Mouse (Mus musculus) gastrocnemius, adult 2 months (tissue): ENCODE measurements at regions not wholly inside any gene's neighbourhood (a gene's known extent, or its start where the extent isn't known, plus 50 kb on each side); places are given as distances from the start of the nearest gene placed in this dataset.

Experiments used
- DNase-seq: peaks from one replicate; pipeline ENCODE4 v3.0.0; 2022
- H3K27ac ChIP-seq: fragments of 200-600 bp; 2 replicates; pipeline ENCODE4 v1.8.1; 2022; ENCODE audit warnings: mild to moderate bottlenecking
- H3K4me3 ChIP-seq: fragments of 200-600 bp; 2 replicates; pipeline ENCODE4 v1.8.1; 2022; ENCODE audit warnings: mild to moderate bottlenecking, moderate library complexity
- CTCF ChIP-seq: fragments of 200-600 bp; IDR thresholded peaks from 2 replicates; pipeline ENCODE4 v1.8.1; 2022; ENCODE audit warnings: antibody characterized with exemption, mild to moderate bottlenecking, moderate library complexity
- intact Hi-C: fragments of 180-260 bp; cut with DNase I; formaldehyde crosslinking; loops from one replicate; pipeline ENCODE4 v1.15.1; 2025

DNA sequence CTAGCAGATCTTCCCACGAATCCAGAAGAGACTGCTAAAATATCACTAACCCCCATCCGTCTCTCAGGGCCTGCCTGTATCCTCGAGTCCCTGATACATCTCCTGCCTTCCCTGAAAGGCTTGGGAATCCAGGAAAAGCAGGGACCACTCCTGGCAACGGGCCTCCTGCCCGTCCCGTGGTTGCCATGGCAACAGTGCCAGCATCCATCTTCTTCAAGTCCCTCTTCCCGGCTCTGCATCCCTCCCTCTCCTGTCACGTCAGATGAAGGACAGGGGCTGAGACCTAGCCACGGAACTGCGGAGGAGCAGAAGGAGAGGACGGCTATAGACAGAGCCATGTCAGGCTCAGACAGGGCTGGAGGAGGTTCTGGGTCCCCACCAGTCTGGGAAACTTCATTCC is 222.4 kb downstream of the Cryba4 start:
- no peak for TF ChIP-seq CTCF
- intact Hi-C loops, result no loop called here

DNA sequence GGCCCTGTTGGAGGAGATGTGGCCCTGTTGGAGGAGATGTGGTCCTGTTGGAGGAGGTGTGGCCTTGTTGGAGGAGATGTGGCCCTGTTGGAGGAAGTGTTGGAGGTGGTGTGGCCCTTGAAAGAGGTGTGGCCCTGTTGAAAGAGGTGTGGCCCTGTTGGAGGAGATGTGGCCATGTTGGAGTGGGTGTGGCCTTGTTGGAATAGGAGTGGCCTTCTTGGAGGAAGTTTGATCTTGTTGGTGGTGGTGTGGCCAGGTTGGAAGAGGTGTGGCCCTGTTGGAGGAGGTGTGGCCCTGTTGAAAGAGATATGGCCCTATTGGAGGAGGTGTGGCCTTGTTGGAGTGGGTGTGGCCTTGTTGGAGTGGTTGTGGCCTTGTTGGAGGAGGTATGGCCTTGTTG is 220.3 kb downstream of the Cryba4 start:
- no peak overlapping the region for H3K27ac ChIP-seq
- DNase-seq, result no peak
- no peak for TF ChIP-seq CTCF
- no peak overlapping the region for H3K4me3 ChIP-seq
- intact Hi-C loops, result no loop called here

More for the DNA sequence above, 222.4 kb downstream of the Cryba4 start:
- DNase-seq, result no peak
- Histone ChIP-seq H3K4me3 (no peak overlapping the region), H3K27ac (no peak overlapping the region)

DNA sequence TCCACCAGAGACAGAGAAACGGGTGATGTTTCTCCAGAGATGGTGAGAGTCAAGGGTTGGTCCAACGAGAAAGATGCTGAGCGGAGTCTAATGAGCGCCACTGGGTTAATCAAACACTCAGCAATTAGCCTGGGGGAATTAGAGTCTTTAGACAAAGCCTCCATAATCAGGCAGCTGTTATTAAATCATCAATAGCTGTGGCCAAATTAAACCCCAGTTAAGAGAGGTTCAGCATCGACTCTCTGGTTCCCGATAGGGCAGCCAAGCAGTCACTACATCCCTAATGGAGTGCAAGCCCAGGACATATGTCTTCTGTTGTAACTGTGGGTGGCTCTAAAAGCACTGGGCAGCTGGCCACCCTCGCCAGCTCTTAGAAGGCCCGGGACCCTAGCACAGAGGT is 216.9 kb downstream of the Cryba4 start:
- Histone ChIP-seq H3K4me3 (no peak overlapping the region), H3K27ac (no peak overlapping the region)
- intact Hi-C loops, result no loop called here
- no peak for DNase-seq
- no peak for TF ChIP-seq CTCF

DNA sequence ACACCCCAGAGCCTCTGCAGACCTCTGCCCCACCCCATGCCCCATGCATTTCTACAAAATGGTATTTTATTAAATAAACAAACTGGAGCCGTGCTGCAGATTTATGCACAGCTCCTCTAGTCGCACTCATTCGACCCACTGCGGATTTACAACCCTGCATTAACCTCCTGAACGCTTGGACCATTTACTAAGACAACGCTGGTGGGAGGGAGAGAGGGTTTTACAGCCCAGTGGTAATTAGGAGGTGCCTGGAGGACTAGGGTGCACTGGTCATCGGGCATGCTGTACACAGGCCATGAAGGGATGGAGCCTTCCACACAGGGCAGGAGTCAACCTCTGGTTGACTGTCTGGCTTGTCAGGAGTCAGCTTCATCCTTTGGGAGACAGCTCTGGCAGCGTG is 215.2 kb downstream of the Cryba4 start:
- no peak overlapping the region for H3K4me3 ChIP-seq
- no peak for DNase-seq
- no peak overlapping the region for H3K27ac ChIP-seq
- no peak for TF ChIP-seq CTCF
- intact Hi-C loops, result no loop called here

DNA sequence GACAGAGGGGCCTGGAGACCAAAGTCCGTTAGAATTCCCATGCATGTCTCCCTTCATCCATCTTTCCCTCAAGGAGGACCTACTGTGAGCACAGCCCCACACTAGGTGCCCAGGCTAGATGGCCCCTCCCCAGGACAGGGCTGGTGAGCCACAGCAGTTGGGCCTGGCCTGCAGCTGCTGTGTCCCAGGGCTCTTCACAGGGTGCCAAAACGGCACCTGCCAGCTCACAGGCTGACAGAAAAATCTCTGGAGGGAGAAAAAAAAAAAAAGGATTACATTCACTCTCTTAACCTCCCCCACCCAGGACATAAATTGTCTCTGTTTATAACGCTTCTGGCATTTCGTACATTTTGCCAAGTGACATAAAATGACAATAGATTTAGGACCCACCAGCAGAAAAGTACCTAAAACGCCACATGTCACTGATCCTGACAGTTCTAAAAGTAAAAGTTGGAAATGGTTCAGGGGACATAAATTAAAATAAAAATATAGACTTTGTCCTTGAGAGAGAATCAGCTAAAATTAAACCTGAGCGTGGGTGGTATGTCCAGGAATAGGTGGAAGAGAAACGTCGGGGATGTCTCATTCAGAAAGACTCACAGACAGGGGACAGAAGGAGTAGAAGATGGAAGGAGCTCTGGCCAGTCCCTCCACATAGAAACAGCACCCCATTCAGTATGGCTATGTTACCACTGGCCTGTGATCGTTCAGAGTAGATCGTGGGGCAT is 212.5 kb downstream of the Cryba4 start:
- Histone ChIP-seq H3K4me3 (no peak overlapping the region), H3K27ac (no peak overlapping the region)
- no peak for TF ChIP-seq CTCF
- intact Hi-C loops, result no loop called here
- no peak for DNase-seq

GRCm38 (mm10) chr5:112040678-112041077 is 211.6 kb downstream of the Cryba4 start:
- no peak for TF ChIP-seq CTCF
- no peak overlapping the region for H3K4me3 ChIP-seq
- no peak for DNase-seq
- intact Hi-C loops, result no loop called here
- no peak overlapping the region for H3K27ac ChIP-seq

- intact Hi-C loops, result no loop called here
- TF ChIP-seq CTCF, result no peak
- no peak overlapping the region for H3K4me3 ChIP-seq
- DNase-seq, result no peak
- no peak overlapping the region for H3K27ac ChIP-seq
These were observed 211.0 kb downstream of the Cryba4 start for GRCm38 (mm10) chr5:112041285-112041684.

- Histone ChIP-seq H3K4me3 (no peak overlapping the region), H3K27ac (no peak overlapping the region)
- no peak for TF ChIP-seq CTCF
- intact Hi-C loops, result no loop called here
- no peak for DNase-seq
These were observed 210.1 kb downstream of the Cryba4 start for GRCm38 (mm10) chr5:112042236-112042635.

DNA sequence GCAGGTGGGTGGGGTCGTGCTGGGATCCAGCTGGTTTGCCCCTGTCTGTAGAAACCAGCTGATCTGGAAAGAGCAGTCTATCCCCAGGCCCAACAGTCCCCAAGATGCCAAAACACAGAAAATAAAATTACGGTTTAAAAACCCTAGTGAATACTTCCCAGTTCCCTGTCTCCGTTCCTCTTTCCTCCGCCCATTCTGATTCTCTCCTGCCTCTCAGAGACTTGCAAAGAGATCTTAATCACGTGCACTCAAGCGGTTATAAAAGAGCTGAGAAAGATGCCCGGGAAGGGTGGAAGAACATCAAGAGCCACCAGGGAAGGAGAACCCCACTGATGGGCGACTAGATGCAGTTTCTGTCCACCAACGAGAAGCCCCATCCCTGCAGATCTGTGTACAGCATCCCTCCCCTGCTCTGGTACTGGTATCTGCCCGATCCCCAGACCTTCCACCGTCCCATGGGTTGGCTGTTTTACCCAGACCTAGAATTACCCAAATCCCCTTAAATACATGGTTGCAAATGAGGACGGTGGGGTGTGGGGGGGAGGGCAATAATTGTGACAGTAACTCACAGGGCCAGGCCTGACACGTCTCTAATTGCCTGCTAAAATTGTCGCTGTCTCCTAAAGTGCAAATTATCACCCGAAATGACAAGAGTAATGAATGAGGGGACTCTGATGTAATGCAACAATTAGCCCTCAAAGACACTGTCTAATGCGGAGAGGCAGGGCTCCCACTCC is 202.1 kb downstream of the Cryba4 start:
- no peak overlapping the region for H3K27ac ChIP-seq
- intact Hi-C loops, result no loop called here
- no peak for DNase-seq
- no peak overlapping the region for H3K4me3 ChIP-seq
- TF ChIP-seq CTCF, result no peak

- no peak for DNase-seq
- Histone ChIP-seq H3K27ac (no peak overlapping the region), H3K4me3 (no peak overlapping the region)
- intact Hi-C loops, result no loop called here
- no peak for TF ChIP-seq CTCF
These were observed 201.4 kb downstream of the Cryba4 start for GRCm38 (mm10) chr5:112050906-112051305.

DNA sequence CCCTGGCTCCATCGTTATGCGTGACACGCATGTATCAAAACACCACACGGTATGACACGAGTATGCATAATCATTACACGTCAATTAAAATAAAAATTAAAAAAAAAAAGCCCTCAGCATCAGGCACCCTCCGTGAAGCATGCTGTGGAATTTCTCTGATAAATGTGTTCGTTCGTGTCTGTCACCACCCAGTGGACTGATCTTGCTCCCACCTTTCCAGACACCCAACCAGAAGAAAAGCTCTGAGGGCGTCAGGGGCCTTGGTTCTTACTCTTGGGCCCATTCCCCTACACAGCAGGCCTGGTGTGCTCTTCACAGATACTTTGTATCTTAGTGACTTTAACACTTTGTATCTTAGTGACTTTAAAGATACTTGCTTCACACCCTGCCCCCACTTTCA is 200.5 kb downstream of the Cryba4 start:
- intact Hi-C loops, result no loop called here
- Histone ChIP-seq H3K4me3 (no peak overlapping the region), H3K27ac (no peak overlapping the region)
- TF ChIP-seq CTCF, result no peak
- no peak for DNase-seq

- intact Hi-C loops, result no loop called here
- no peak for DNase-seq
- H3K27ac ChIP-seq, result no peak overlapping the region
- TF ChIP-seq CTCF, result no peak
- H3K4me3 ChIP-seq, result no peak overlapping the region
These were observed 198.6 kb downstream of the Cryba4 start for GRCm38 (mm10) chr5:112053600-112054155.

- no peak overlapping the region for H3K4me3 ChIP-seq
- no peak overlapping the region for H3K27ac ChIP-seq
- TF ChIP-seq CTCF, result no peak
- intact Hi-C loops, result no loop called here
- DNase-seq, result no peak
These were observed 197.3 kb downstream of the Cryba4 start for GRCm38 (mm10) chr5:112055018-112055417.
